Mouse (Mus musculus) Patski (cell line): Measurements from ENCODE around the gene Cdh12. TPM values are rescaled to one million over a fixed set of nuclear protein-coding genes. Genes with fewer than 3 reads are reported as not detected.
A peak's percentile ranks its signal among the peaks of the same experiment; 100 is the strongest.

Experiments used
- ATAC-seq: fragments of 100-300 bp; one replicate; pipeline ENCODE4 v1.8.0; 2021
- CTCF ChIA-PET: fragments of 350-600 bp; sonication (Branson Sonifier 250); formaldehyde crosslinking; loops from one replicate; lab custom pipeline; 2022; ENCODE audit warnings: inconsistent platforms; lab: Charles Lee
- POLR2A ChIA-PET: fragments of 350-600 bp; sonication (Branson Sonifier 250); formaldehyde crosslinking; loops from one replicate; lab custom pipeline; 2022; ENCODE audit warnings: antibody characterized with exemption, inconsistent platforms; lab: Charles Lee
- DNase-seq: peaks from one replicate; pipeline ENCODE4 v3.0.0-alpha.2; 2011; ENCODE audit warnings: low read depth, low spot score
- H3K27me3 ChIP-seq: fragments of 371-371 bp; one replicate; pipeline ENCODE4 v1.5.1; 2021
- CTCF ChIP-seq: fragments of 100-300 bp; IDR thresholded peaks from one replicate; pipeline ENCODE4 v1.5.1; 2021
- in situ Hi-C: fragments of 300-500 bp; cut with MboI; formaldehyde crosslinking; loops from 3 replicates; pipeline ENCODE4 v1.11.1; 2018; ENCODE audit warnings: low pct_unique_long_range_greater_than_20kb, mixed read lengths
- polyA plus RNA-seq: library from polyadenylated mRNA; unstranded; gene quantifications from one replicate; pipeline ENCODE4 v1.2.3, GENCODE M21; 2021

Gene Cdh12
- polyA plus RNA-seq, 1 experiment from 2014 or later = not detected

DNA sequence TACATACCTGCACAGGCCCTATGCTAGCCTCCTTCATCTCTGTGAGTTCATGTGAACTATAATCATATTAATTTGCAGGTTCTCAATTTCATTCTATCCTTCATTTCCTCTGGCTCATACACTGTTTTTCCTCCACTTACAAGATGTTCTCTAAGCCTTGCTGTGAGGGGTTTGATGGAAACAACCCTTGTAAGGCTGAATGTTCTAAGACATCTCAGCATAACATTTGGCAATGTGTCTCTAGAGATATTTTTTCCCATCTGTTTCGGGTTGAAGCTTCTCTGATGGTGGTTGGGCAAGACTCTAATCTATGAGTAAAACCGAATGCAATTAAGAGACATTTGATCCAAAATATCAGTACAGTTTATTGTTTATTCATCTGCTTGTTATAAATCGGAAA, 444.4 kb downstream of the Cdh12 start:
- DNase-seq (no peak), ATAC-seq (no peak)
- no peak for TF ChIP-seq CTCF
- CTCF ChIA-PET = no interaction called here
- in situ Hi-C loops = no loop called here
- POLR2A ChIA-PET = no interaction called here
- no peaks in the 10 kb centered on the region for H3K27me3 ChIP-seq

DNA sequence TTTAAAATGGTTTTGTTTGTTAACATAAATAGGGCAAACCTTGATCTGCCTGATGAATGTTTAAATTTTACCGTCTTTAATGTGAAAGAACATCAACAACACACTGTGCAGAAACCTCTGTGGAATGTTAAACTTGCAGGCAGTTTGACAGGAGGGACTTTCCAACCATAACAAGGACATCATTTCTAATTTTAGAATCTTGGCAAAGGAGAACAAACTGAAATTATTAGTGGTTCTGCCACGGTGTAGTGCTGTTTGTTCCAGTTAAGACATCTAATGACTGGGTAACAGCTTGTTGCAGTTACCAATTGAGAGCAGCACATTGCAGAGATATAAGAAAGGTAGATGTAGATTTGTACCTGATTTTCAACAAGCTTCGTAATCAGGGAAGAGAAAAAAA, 453.5 kb downstream of the Cdh12 start:
- no peaks in the 10 kb centered on the region for H3K27me3 ChIP-seq
- no peak for TF ChIP-seq CTCF
- CTCF ChIA-PET = no interaction called here
- in situ Hi-C loops = no loop called here
- POLR2A ChIA-PET = no interaction called here
- peak; percentile 60 for ATAC-seq
- DNase-seq = no peak

DNA sequence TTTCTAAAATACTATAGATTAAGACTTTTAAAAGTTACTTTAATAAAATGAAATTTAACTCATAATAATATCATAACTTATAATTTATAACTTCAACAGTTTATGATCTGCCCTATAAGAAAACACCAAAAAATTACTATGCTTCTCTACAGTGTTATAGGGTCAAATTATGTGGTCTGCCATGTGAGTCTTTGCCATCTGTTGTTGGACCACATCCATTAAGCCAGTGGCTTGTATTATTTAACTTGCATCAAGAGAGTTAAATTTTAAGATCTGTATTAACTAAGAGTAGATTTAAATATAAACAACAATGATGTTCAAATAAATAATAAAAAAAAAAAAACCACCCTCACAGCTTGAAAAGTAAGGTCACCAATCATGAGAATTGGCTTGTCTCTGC, 479.2 kb downstream of the Cdh12 start:
- in situ Hi-C loops = no loop called here
- POLR2A ChIA-PET = no interaction called here
- DNase-seq (no peak), ATAC-seq (no peak)
- no peaks in the 10 kb centered on the region for H3K27me3 ChIP-seq
- TF ChIP-seq CTCF = no peak
- CTCF ChIA-PET = no interaction called here

GRCm38 (mm10) chr15:20944000-20944399, 494.9 kb downstream of the Cdh12 start:
- ATAC-seq (peak; percentile 65), DNase-seq (no peak)
- no peaks in the 10 kb centered on the region for H3K27me3 ChIP-seq
- ChIA-PET POLR2A (no interaction called here), CTCF (no interaction called here)
- in situ Hi-C loops = no loop called here
- no peak for TF ChIP-seq CTCF

- POLR2A ChIA-PET = no interaction called here
- in situ Hi-C loops = no loop called here
- no peak for TF ChIP-seq CTCF
- H3K27me3 ChIP-seq = no peaks in the 10 kb centered on the region
- CTCF ChIA-PET = no interaction called here
- no peak for ATAC-seq
- DNase-seq = no peak
Measured at GRCm38 (mm10) chr15:20967463-20967862, 518.4 kb downstream of the Cdh12 start.

GRCm38 (mm10) chr15:20971041-20971440, 522.0 kb downstream of the Cdh12 start:
- no peak for ATAC-seq
- POLR2A ChIA-PET = no interaction called here

DNA sequence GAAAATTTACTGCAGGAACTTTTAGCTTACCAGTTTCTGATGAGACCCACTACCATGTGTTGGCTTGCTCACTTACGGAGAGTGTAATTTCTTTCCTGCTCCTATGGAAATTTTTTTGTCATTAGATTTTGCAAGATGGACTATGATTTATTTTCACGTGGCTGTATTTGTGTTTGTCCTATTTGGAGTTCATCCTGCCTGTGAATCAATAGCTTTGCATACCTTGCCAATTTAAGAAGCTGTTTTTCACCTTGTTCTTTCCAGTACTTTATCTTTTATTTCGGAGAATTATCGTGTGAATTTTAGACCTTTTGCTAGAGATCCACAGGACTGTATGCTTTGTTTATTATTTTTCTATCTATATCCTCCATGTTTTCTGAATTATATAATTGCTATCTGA, 551.5 kb downstream of the Cdh12 start:
- H3K27me3 ChIP-seq = no peaks in the 10 kb centered on the region
- CTCF ChIA-PET = no interaction called here
- DNase-seq = no peak
- POLR2A ChIA-PET = no interaction called here
- TF ChIP-seq CTCF = no peak
- no peak for ATAC-seq
- in situ Hi-C loops = no loop called here

More at GRCm38 (mm10) chr15:20971041-20971440, 522.0 kb downstream of the Cdh12 start:
- no peak for TF ChIP-seq CTCF
- DNase-seq = no peak
- in situ Hi-C loops = no loop called here
- CTCF ChIA-PET = no interaction called here
- H3K27me3 ChIP-seq = no peaks in the 10 kb centered on the region

DNA sequence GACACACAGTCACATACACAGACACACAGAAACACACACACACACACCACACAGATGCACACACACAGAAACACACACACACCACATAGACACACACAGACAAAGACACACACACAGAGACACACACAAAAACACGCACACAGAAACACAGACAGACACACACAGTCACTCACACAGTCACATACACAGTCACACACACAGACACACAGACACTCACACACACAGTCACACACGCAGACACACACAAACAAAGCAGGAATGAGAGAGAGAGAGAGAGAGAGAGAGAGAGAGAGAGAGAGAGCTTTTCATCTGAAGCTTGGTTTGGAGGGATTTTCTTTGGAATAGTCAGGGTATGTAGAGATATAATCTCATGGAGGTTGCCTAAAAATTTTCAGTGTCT, 558.9 kb downstream of the Cdh12 start:
- POLR2A ChIA-PET = no interaction called here
- CTCF ChIA-PET = no interaction called here
- ATAC-seq (no peak), DNase-seq (no peak)
- in situ Hi-C loops = no loop called here
- no peak for TF ChIP-seq CTCF
- no peaks in the 10 kb centered on the region for H3K27me3 ChIP-seq

GRCm38 (mm10) chr15:21008487-21008886, 559.4 kb downstream of the Cdh12 start:
- ChIA-PET CTCF (no interaction called here), POLR2A (no interaction called here)
- in situ Hi-C loops = no loop called here
- DNase-seq (no peak), ATAC-seq (no peak)
- no peak for TF ChIP-seq CTCF
- no peaks in the 10 kb centered on the region for H3K27me3 ChIP-seq

GRCm38 (mm10) chr15:21008969-21009368, 559.9 kb downstream of the Cdh12 start:
- in situ Hi-C loops = no loop called here
- CTCF ChIA-PET = no interaction called here
- TF ChIP-seq CTCF = no peak
- POLR2A ChIA-PET = no interaction called here
- H3K27me3 ChIP-seq = no peaks in the 10 kb centered on the region
- no peak for DNase-seq
- no peak for ATAC-seq

GRCm38 (mm10) chr15:21063683-21064082, 614.6 kb downstream of the Cdh12 start:
- ATAC-seq = no peak
- POLR2A ChIA-PET = no interaction called here
- in situ Hi-C loops = no loop called here
- CTCF ChIA-PET = no interaction called here
- no peak for TF ChIP-seq CTCF
- no peaks in the 10 kb centered on the region for H3K27me3 ChIP-seq
- DNase-seq = no peak

DNA sequence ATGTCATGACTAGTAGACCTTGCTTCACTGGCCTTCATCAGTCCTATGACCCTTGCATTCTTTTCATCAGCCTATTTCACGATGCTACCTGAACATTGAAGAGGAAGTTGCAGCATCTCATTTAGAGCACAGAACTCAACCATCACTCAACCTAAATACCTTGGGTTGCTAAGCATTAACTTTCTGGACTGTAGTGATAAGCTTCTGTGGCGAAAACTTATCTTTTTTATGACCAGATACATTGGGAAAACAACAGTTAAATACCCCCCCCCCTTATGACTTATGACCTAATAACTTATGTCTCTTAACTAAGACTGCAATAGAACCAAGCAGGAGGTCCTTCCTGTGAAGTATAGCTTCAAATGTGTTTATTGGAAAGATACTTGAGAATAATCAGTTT, 620.2 kb downstream of the Cdh12 start:
- no peaks in the 10 kb centered on the region for H3K27me3 ChIP-seq
- in situ Hi-C loops = no loop called here
- no peak for TF ChIP-seq CTCF
- ATAC-seq = no peak
- POLR2A ChIA-PET = interaction anchor here (0.6 kb wide), 1 partner anchor 65 kb away, joined by 4 read pairs; no protein-coding TSS in a partner anchor
- DNase-seq = no peak
- CTCF ChIA-PET = no interaction called here
